Mouse (Mus musculus): ENCODE measurements at regions not wholly inside any gene's neighbourhood (a gene's known extent, or its start where the extent isn't known, plus 50 kb on each side); places are given as distances from the start of the nearest gene placed in this dataset.

DNA sequence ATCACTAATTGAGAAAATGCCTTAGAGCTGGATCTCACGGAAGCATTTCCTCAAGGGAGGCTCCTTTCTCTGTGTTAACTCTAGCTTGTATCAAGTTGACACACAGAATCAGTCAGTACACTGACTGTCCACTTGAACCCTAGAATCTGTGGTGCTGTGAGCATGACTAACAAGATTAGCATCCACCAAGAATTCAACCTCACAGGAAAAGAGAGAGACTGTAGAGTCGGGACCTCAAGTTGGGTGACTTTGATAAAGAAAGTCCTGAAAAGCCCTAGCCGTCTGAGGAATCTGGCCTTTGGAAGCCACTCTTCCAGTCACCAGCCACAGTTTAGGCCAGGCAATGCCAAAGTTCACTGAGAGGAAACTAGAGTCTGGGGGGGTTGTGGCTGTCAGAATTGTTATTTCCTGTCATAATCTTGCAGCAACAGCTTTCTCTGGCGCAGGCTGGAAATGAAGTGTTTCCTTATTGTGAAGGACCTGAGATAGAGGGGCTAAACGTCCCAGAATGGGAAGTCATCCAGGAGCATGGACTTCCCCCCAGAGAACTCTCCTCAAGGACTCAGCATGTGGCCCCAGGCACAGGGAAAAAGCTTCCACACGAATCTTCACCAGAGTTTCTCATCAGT lies 97.9 kb downstream of the Irs2 start:
- 0 out of 2 replicates have a peak, but pooled peaks cover 4% of the 10 kb centered on the region for H3K4me1 ChIP-seq (replicated peaks; ENCODE audit: control insufficient read depth, insufficient read depth, low read length)
- H3K9me3 ChIP-seq (ENCODE audit: control insufficient read depth), result no peaks in the 10 kb centered on the region
- 18% methylated on average over 6 of the region's 6 CpGs for WGBS
- H3K4me3 ChIP-seq (ENCODE audit: low read depth, low read length), result no peak overlapping the region
- no peak for TF ChIP-seq CTCF (IDR thresholded peaks at IDR 0.05; ENCODE audit: low read depth)
- no peaks in the 10 kb centered on the region for H3K36me3 ChIP-seq (ENCODE audit: control insufficient read depth, insufficient read depth)
- H3K27me3 ChIP-seq (replicated peaks; ENCODE audit: control insufficient read depth, insufficient read depth, low read length), result no peaks in the 10 kb centered on the region
- ATAC-seq, result peak; percentile 46; the same call in 1 of the 2 replicates
- H3K4me2 ChIP-seq (replicated peaks; ENCODE audit: low read depth), result no peak overlapping the region
- H3K27ac ChIP-seq (ENCODE audit: low read depth, low read length), result no peak overlapping the region
- no peak overlapping the region for H3K9ac ChIP-seq (ENCODE audit: low read depth, low read length)

GRCm38 (mm10) chr8:10909155-10909554 lies 99.1 kb downstream of the Irs2 start:
- 0 out of 2 replicates have a peak, but pooled peaks cover 4% of the 10 kb centered on the region for H3K4me1 ChIP-seq (replicated peaks; ENCODE audit: control insufficient read depth, insufficient read depth, low read length)
- no peak overlapping the region for H3K4me2 ChIP-seq (replicated peaks; ENCODE audit: low read depth)
- H3K4me3 ChIP-seq (ENCODE audit: low read depth, low read length), result no peak overlapping the region
- no peak overlapping the region for H3K9ac ChIP-seq (ENCODE audit: low read depth, low read length)
- TF ChIP-seq CTCF (IDR thresholded peaks at IDR 0.05; ENCODE audit: low read depth), result no peak
- WGBS, result 83% methylated on average over 6 of the region's 6 CpGs
- H3K9me3 ChIP-seq (ENCODE audit: control insufficient read depth), result no peaks in the 10 kb centered on the region
- H3K36me3 ChIP-seq (ENCODE audit: control insufficient read depth, insufficient read depth), result no peaks in the 10 kb centered on the region
- H3K27ac ChIP-seq (ENCODE audit: low read depth, low read length), result no peak overlapping the region
- no peaks in the 10 kb centered on the region for H3K27me3 ChIP-seq (replicated peaks; ENCODE audit: control insufficient read depth, insufficient read depth, low read length)
- no peak for ATAC-seq

GRCm38 (mm10) chr8:10906353-10906752 lies 101.9 kb downstream of the Irs2 start:
- Histone ChIP-seq H3K4me2 (replicated peaks; ENCODE audit: low read depth) (no peak overlapping the region), H3K4me3 (ENCODE audit: low read depth, low read length) (no peak overlapping the region), H3K27me3 (replicated peaks; ENCODE audit: control insufficient read depth, insufficient read depth, low read length) (no peaks in the 10 kb centered on the region), H3K27ac (ENCODE audit: low read depth, low read length) (no peak overlapping the region), H3K4me1 (replicated peaks; ENCODE audit: control insufficient read depth, insufficient read depth, low read length) (0 out of 2 replicates have a peak, but pooled peaks cover 3% of the 10 kb centered on the region), H3K9ac (ENCODE audit: low read depth, low read length) (no peak overlapping the region), H3K9me3 (ENCODE audit: control insufficient read depth) (no peaks in the 10 kb centered on the region), H3K36me3 (ENCODE audit: control insufficient read depth, insufficient read depth) (no peaks in the 10 kb centered on the region)
- no peak for TF ChIP-seq CTCF (IDR thresholded peaks at IDR 0.05; ENCODE audit: low read depth)
- 55% methylated on average over 6 of the region's 6 CpGs for WGBS
- no peak for ATAC-seq

DNA sequence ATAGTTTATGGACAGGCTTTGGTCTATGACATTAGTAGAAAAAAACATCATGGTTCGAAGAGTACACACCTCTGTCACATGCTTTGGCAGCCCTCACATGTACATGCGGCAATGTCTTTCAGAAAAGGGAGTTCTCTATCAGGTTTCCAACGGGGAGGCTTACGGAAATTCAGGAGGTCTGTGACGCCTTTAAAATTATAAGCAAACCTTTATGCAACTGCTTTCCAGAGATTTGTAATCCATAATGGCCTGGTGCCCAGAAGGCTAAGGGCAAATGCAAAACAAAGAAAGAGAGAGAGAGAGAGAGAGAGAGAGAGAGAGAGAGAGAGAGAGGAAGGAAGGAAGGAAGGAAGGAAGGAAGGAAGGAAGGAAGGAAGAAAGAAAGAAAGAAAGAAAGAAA lies 102.5 kb downstream of the Irs2 start:
- no peak overlapping the region for H3K9ac ChIP-seq (ENCODE audit: low read depth, low read length)
- no peak overlapping the region for H3K4me2 ChIP-seq (replicated peaks; ENCODE audit: low read depth)
- TF ChIP-seq CTCF (IDR thresholded peaks at IDR 0.05; ENCODE audit: low read depth), result no peak
- WGBS, result 82% methylated on average over 5 of the region's 5 CpGs
- no peaks in the 10 kb centered on the region for H3K9me3 ChIP-seq (ENCODE audit: control insufficient read depth)
- no peak overlapping the region for H3K27ac ChIP-seq (ENCODE audit: low read depth, low read length)
- no peaks in the 10 kb centered on the region for H3K4me1 ChIP-seq (replicated peaks; ENCODE audit: control insufficient read depth, insufficient read depth, low read length)
- H3K27me3 ChIP-seq (replicated peaks; ENCODE audit: control insufficient read depth, insufficient read depth, low read length), result no peaks in the 10 kb centered on the region
- H3K4me3 ChIP-seq (ENCODE audit: low read depth, low read length), result no peak overlapping the region
- no peak for ATAC-seq
- H3K36me3 ChIP-seq (ENCODE audit: control insufficient read depth, insufficient read depth), result no peaks in the 10 kb centered on the region

- no peak overlapping the region for H3K4me3 ChIP-seq (ENCODE audit: low read depth, low read length)
- H3K27me3 ChIP-seq (replicated peaks; ENCODE audit: control insufficient read depth, insufficient read depth, low read length), result no peaks in the 10 kb centered on the region
- H3K4me1 ChIP-seq (replicated peaks; ENCODE audit: control insufficient read depth, insufficient read depth, low read length), result no peaks in the 10 kb centered on the region
- 74% methylated on average over 2 of the region's 2 CpGs for WGBS
- no peak for TF ChIP-seq CTCF (IDR thresholded peaks at IDR 0.05; ENCODE audit: low read depth)
- H3K4me2 ChIP-seq (replicated peaks; ENCODE audit: low read depth), result no peak overlapping the region
- ATAC-seq, result no peak
- no peak overlapping the region for H3K27ac ChIP-seq (ENCODE audit: low read depth, low read length)
- no peaks in the 10 kb centered on the region for H3K9me3 ChIP-seq (ENCODE audit: control insufficient read depth)
- no peaks in the 10 kb centered on the region for H3K36me3 ChIP-seq (ENCODE audit: control insufficient read depth, insufficient read depth)
- no peak overlapping the region for H3K9ac ChIP-seq (ENCODE audit: low read depth, low read length)
These were observed 104.3 kb downstream of the Irs2 start for GRCm38 (mm10) chr8:10903957-10904356.

GRCm38 (mm10) chr8:10901954-10902353 lies 106.3 kb downstream of the Irs2 start:
- Histone ChIP-seq H3K36me3 (ENCODE audit: control insufficient read depth, insufficient read depth) (no peaks in the 10 kb centered on the region), H3K27ac (ENCODE audit: low read depth, low read length) (no peak overlapping the region), H3K27me3 (replicated peaks; ENCODE audit: control insufficient read depth, insufficient read depth, low read length) (no peaks in the 10 kb centered on the region), H3K9me3 (ENCODE audit: control insufficient read depth) (no peaks in the 10 kb centered on the region), H3K9ac (ENCODE audit: low read depth, low read length) (no peak overlapping the region), H3K4me2 (replicated peaks; ENCODE audit: low read depth) (no peak overlapping the region), H3K4me3 (ENCODE audit: low read depth, low read length) (no peak overlapping the region), H3K4me1 (replicated peaks; ENCODE audit: control insufficient read depth, insufficient read depth, low read length) (no peaks in the 10 kb centered on the region)
- 95% methylated on average over 4 of the region's 4 CpGs for WGBS
- no peak for TF ChIP-seq CTCF (IDR thresholded peaks at IDR 0.05; ENCODE audit: low read depth)
- no peak for ATAC-seq

All from intestine, postnatal 0 days (tissue).